ENCODE assay signal across 25 mouse cellular contexts in genomic region chr2:12371401-12371800, GRCm38 (mm10). TPM values are rescaled to one million over a fixed set of nuclear protein-coding genes. Genes with fewer than 3 reads are reported as not detected.
A peak's percentile ranks its signal among the peaks of the same experiment; 100 is the strongest.
DNase-seq lines count a peak whose midpoint lies in the region; ATAC-seq lines count a peak whose summit lies in the region.
"Had no signal": no experiment of that assay in that cellular context is flagged by ENCODE, and none has a peak within 500 bp of the region (broad histone marks: within the 10 kb centered on the region; RNA-seq: fewer than 3 reads in every experiment).

No protein-coding gene starts in this region.

- ATAC-seq in liver, embryonic 12.5 days, result no peak
- ATAC-seq in frontal cortex, adult (ENCODE audit: low TSS enrichment), result no peak
- ATAC-seq: forebrain, embryonic 16.5 days; hindbrain, embryonic 16.5 days; Patski had no signal

- H3K27ac ChIP-seq in liver, embryonic 12.5 days, result peak overlapping the region; percentile 56; the same call in 1 of the 2 replicates
- H3K27ac ChIP-seq: hindbrain, embryonic 10.5 days; kidney, embryonic 15.5 days; limb, embryonic 12.5 days; midbrain, embryonic 12.5 days; neural tube, embryonic 13.5 days; stomach, embryonic 15.5 days had no signal

- DNase-seq in liver (no peak), NIH3T3 (ENCODE audit: low read depth) (peak; percentile 42)
- DNase-seq in adrenal gland, postnatal 10 days, result peak; percentile 20
- DNase-seq in ovary, postnatal 36 days (ENCODE audit: low spot score), result no peak
- DNase-seq: cerebellum, adult 2 months; cerebellum, postnatal 14 days; heart, postnatal 14 days; kidney, adult 18-20 months; kidney, postnatal 25 days; lung, postnatal 4 days had no signal

- peaks cover 14% of the 10 kb centered on the region for H3K36me3 ChIP-seq in liver, embryonic 12.5 days
- H3K36me3 ChIP-seq: kidney, embryonic 15.5 days; limb, embryonic 12.5 days; neural tube, embryonic 13.5 days; stomach, embryonic 15.5 days had no signal

- WGBS in liver, embryonic 12.5 days (ENCODE audit: insufficient replicate concordance), result 92% methylated on average over 4 of the region's 4 CpGs

- H3K27me3 ChIP-seq in liver, embryonic 12.5 days (replicated peaks), result no peaks in the 10 kb centered on the region
- H3K27me3 ChIP-seq: heart, embryonic 12.5 days; kidney, embryonic 15.5 days; limb, embryonic 12.5 days; megakaryocyte, embryonic 14.5 days; midbrain, embryonic 12.5 days; neural tube, embryonic 13.5 days; Patski; stomach, embryonic 15.5 days had no signal

- no peak overlapping the region for H3K4me2 ChIP-seq in liver, embryonic 12.5 days
- H3K4me2 ChIP-seq: heart, embryonic 12.5 days; kidney, embryonic 15.5 days; limb, embryonic 12.5 days; midbrain, embryonic 12.5 days; neural tube, embryonic 13.5 days; stomach, embryonic 15.5 days had no signal

- no peaks in the 10 kb centered on the region for H3K9me3 ChIP-seq in liver, embryonic 12.5 days (replicated peaks)
- H3K9me3 ChIP-seq: G1E; heart, embryonic 12.5 days; hindbrain, embryonic 10.5 days; kidney, embryonic 15.5 days; limb, embryonic 12.5 days; megakaryocyte, embryonic 14.5 days; midbrain, embryonic 12.5 days; neural tube, embryonic 13.5 days; stomach, embryonic 15.5 days had no signal

- H3K4me1 ChIP-seq in liver, embryonic 12.5 days, result peaks cover 81% of the 10 kb centered on the region
- H3K4me1 ChIP-seq: hindbrain, embryonic 10.5 days; kidney, embryonic 15.5 days; midbrain, embryonic 12.5 days; neural tube, embryonic 13.5 days; stomach, embryonic 15.5 days had no signal

- no peak overlapping the region for H3K9ac ChIP-seq in liver, embryonic 12.5 days
- H3K9ac ChIP-seq: heart, embryonic 12.5 days; kidney, embryonic 15.5 days; limb, embryonic 12.5 days; midbrain, embryonic 12.5 days; neural tube, embryonic 13.5 days; stomach, embryonic 15.5 days had no signal

- H3K4me3 ChIP-seq in liver, embryonic 12.5 days, result no peak overlapping the region
- H3K4me3 ChIP-seq: erythroblast, embryonic 14.5 days; heart, embryonic 12.5 days; hindbrain, embryonic 10.5 days; kidney, embryonic 15.5 days; limb, embryonic 12.5 days; megakaryocyte, embryonic 14.5 days; midbrain, embryonic 12.5 days; neural tube, embryonic 13.5 days; stomach, embryonic 15.5 days had no signal

RNA-seq across cellular contexts. Expression of gene Mindy3, which starts 47.9 kb away (rescaled TPM):
- polyA plus RNA-seq in liver, embryonic 12.5 days (2016; fragmentation: Nextera tagmentation; extraction: Ambion mirVana), result 25.8 and 27.0 TPM in 2 replicates
- 10 to 100 TPM; 36.1 to 42.7 TPM for total RNA-seq in adrenal gland, postnatal 10 days (2021)

Comparison
In these comparisons a context has a peak if more than half of its experiments do, and no peak if none do; other contexts are left out.
1. DNase-seq: peak in NIH3T3 (single experiment) and adrenal gland, postnatal 10 days (single experiment); none in liver (single experiment) and ovary, postnatal 36 days (single experiment).